Mouse (Mus musculus) embryonic facial prominence, embryonic 11.5 days (tissue): ENCODE measurements around the gene Mbnl2. TPM values are rescaled to one million over a fixed set of nuclear protein-coding genes. Genes with fewer than 3 reads are reported as not detected.

ENCODE experiments used
- ATAC-seq: fragments of 200-750 bp; cut with Nextera tagmentation; replicated peaks from 2 replicates; pipeline ENCODE4 v1.8.0; 2017; ENCODE audit warnings: low read depth; ENCODE audit not compliant: insufficient number of reproducible peaks, low FRiP score, low TSS enrichment
- DNase-seq: peaks from one replicate; pipeline ENCODE4 v3.0.0-alpha.2; 2015; ENCODE audit warnings: low spot score
- H3K27ac ChIP-seq: fragments of 300-500 bp; sonication (generic); replicated peaks from 2 replicates; pipeline ENCODE4 v1.5.1; 2014; ENCODE audit warnings: mild to moderate bottlenecking, low read depth, low read length, control low read depth
- H3K27me3 ChIP-seq: fragments of 300-500 bp; sonication (generic); 2 replicates; pipeline ENCODE4 v1.6.1; 2014; ENCODE audit warnings: mild to moderate bottlenecking, low read length, moderate library complexity, mixed read lengths; ENCODE audit not compliant: control insufficient read depth, insufficient read depth
- H3K36me3 ChIP-seq: fragments of 300-500 bp; sonication (generic); replicated peaks from 2 replicates; pipeline ENCODE4 v1.6.1; 2014; ENCODE audit warnings: low read depth, mild to moderate bottlenecking, low read length, moderate library complexity, mixed read lengths; ENCODE audit not compliant: control insufficient read depth, insufficient read depth
- H3K4me1 ChIP-seq: fragments of 300-500 bp; sonication (generic); 2 replicates; pipeline ENCODE4 v1.6.1; 2014; ENCODE audit warnings: low read length, mixed read lengths; ENCODE audit not compliant: control insufficient read depth, insufficient read depth
- H3K4me2 ChIP-seq: fragments of 300-500 bp; sonication (generic); 2 replicates; pipeline ENCODE4 v1.6.1; 2014; ENCODE audit warnings: low read depth, mild to moderate bottlenecking, control low read depth, low read length, moderate library complexity
- H3K4me3 ChIP-seq: fragments of 300-500 bp; sonication (generic); 2 replicates; pipeline ENCODE4 v1.5.1; 2014; ENCODE audit warnings: low read depth, low read length, control low read depth
- H3K9ac ChIP-seq: fragments of 300-500 bp; sonication (generic); replicated peaks from 2 replicates; pipeline ENCODE4 v1.6.1; 2014; ENCODE audit warnings: mild to moderate bottlenecking, control low read depth, low read length
- H3K9me3 ChIP-seq: fragments of 300-500 bp; sonication (generic); replicated peaks from 2 replicates; pipeline ENCODE4 v1.6.1; 2016; ENCODE audit warnings: mild to moderate bottlenecking, low read length, inconsistent platforms, mixed read lengths; ENCODE audit not compliant: control insufficient read depth
- WGBS: fragments of 180-500 bp; shearing (Covaris S2); extraction: QIAGEN DNeasy Blood & Tissue Kit; methylation state at CpG from one replicate; pipeline ENCODE4 v1.1.7; 2014; 5-methylcytosine and 5-hydroxymethylcytosine counted together
- polyA plus RNA-seq: library from polyadenylated mRNA; unstranded; fragments of >200 nt; fragmentation: Nextera tagmentation; extraction: Ambion mirVana; gene quantifications from 2 replicates; pipeline ENCODE4 v1.2.1, GENCODE M21; 2014

Mbnl2 gene
- polyA plus RNA-seq, 1 experiment from 2014 or later: 76.0 TPM

DNA sequence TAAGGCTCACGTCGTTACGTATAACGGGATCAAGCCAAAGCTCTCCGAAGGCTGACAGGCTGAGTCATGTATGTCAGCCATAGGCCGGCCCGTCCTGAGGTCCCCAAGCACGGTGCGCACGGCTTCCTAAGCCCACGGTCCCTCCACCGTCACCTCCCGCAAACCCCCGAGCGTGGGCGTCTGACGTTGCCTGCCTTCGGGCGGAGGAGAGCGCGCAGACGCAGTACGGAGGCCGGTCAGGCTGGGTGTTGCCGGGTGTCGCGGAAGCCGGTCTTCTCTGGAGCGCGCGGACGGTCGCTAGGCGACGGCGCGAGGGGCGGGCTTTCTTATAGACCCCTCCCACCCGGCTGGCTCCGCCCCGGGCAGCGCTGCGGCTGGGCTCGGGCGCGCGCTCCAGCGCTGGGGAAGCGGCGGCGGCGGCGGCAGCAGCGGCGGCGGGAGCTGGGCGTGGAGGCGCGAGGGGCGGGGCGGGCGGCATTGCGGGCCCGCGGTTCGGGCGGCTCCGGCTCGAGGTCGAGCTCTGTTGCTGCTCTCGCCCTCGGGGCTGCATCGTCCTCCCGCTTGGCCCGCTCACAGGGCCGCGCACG is 202.6 kb downstream of the Mbnl2 start, which contains the start of gene Rap2a:
TSS of gene Rap2a (plus strand) at position 463 of the 587 bp plus-strand sequence.
- no peaks in the 10 kb centered on the region for H3K36me3 ChIP-seq
- H3K4me1 ChIP-seq: no peaks in the 10 kb centered on the region
- H3K4me3 ChIP-seq: peak within 1 kb of the TSS; percentile 78
- H3K9ac ChIP-seq: peak within 1 kb of the TSS; percentile 85
- peak within 1 kb of the TSS; percentile 78 for H3K4me2 ChIP-seq
- peak; percentile 96 for DNase-seq
- peak within 1 kb of the TSS; percentile 81 for H3K27ac ChIP-seq
- under 1% methylated on average over 61 of the region's 78 CpGs for WGBS
- peak; percentile 83 for ATAC-seq
- H3K27me3 ChIP-seq: no peaks in the 10 kb centered on the region
- no peaks in the 10 kb centered on the region for H3K9me3 ChIP-seq

GRCm38 (mm10) chr14:120478641-120479341 is 203.3 kb downstream of the Mbnl2 start:
- under 1% methylated on average over 62 of the region's 62 CpGs for WGBS
- Histone ChIP-seq H3K36me3 (no peaks in the 10 kb centered on the region), H3K4me3 (peak overlapping the region; percentile 78), H3K4me2 (peak overlapping the region; percentile 78), H3K4me1 (no peaks in the 10 kb centered on the region), H3K27me3 (no peaks in the 10 kb centered on the region), H3K9ac (peak overlapping the region; percentile 85), H3K27ac (peak overlapping the region; percentile 81), H3K9me3 (no peaks in the 10 kb centered on the region)
- DNase-seq: peak; percentile 63
- ATAC-seq: peak; percentile 4; the same call in 1 of the 2 replicates

- Histone ChIP-seq H3K27me3 (no peaks in the 10 kb centered on the region), H3K4me2 (no peak overlapping the region), H3K36me3 (no peaks in the 10 kb centered on the region), H3K9ac (no peak overlapping the region), H3K4me3 (no peak overlapping the region), H3K4me1 (no peaks in the 10 kb centered on the region), H3K27ac (no peak overlapping the region), H3K9me3 (no peaks in the 10 kb centered on the region)
- WGBS: 82% methylated on average over 8 of the region's 8 CpGs
- ATAC-seq: no peak
- no peak for DNase-seq
Observed at GRCm38 (mm10) chr14:120480341-120480900, 205.0 kb downstream of the Mbnl2 start.

- Histone ChIP-seq H3K4me2 (no peak overlapping the region), H3K9ac (no peak overlapping the region), H3K9me3 (no peaks in the 10 kb centered on the region), H3K27ac (no peak overlapping the region), H3K4me3 (no peak overlapping the region), H3K4me1 (no peaks in the 10 kb centered on the region), H3K36me3 (no peaks in the 10 kb centered on the region), H3K27me3 (no peaks in the 10 kb centered on the region)
- ATAC-seq (no peak), DNase-seq (no peak)
- 95% methylated on average over 4 of the region's 4 CpGs for WGBS
Observed at GRCm38 (mm10) chr14:120480927-120481326, 205.5 kb downstream of the Mbnl2 start.

Other genes with a start within 250 kb of the Mbnl2 start
- gene Oxgr1, start 233.2 kb upstream of the Mbnl2 start, polyA plus RNA-seq: not detected in 2 replicates
- gene Rap2a, start 202.8 kb downstream of the Mbnl2 start, polyA plus RNA-seq: 13.7 and 15.4 TPM in 2 replicates